Mouse (Mus musculus) bone marrow macrophage, adult 2 months (primary cell): ENCODE results near the gene Ropn1.

Experiments
- CTCF ChIP-seq: IDR thresholded peaks from 2 replicates; pipeline ENCODE4 v1.5.1; 2012; ENCODE audit warnings: low read depth, mild to moderate bottlenecking, low read length, moderate library complexity
- POLR2A ChIP-seq: IDR thresholded peaks from 2 replicates; pipeline ENCODE4 v1.6.1; 2012; ENCODE audit warnings: mild to moderate bottlenecking, low read depth, low read length, borderline replicate concordance

DNA sequence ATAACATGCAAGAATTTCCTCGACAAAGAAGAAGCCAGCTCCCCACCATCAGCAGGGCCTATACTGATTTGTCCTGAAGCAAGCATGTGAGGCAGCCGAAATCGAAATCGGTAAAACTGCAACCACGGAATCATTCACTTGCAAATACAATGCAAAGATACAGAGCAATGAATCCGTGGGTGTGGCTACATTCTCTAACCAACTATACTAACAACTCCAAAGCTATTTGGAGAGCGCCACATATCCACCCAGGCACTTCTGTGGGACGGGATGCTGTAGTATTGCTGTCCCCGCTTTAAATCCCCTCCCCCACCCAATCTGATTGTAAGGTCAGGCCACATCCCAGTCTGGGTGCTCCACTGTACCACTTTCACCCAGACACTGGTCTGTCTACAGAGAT is 18.6 kb downstream of the Ropn1 start:
- no peak for TF ChIP-seq CTCF
- TF ChIP-seq POLR2A = no peak
